Mouse (Mus musculus) brain, embryonic 14.5 days (tissue): Measurements from ENCODE around the gene Spint3.

Source experiments
- CTCF ChIP-seq: fragments of 200-500 bp; IDR thresholded peaks from 2 replicates; pipeline ENCODE4 v1.5.1; 2012; ENCODE audit warnings: inconsistent platforms, mild to moderate bottlenecking, moderate library complexity, borderline replicate concordance; ENCODE audit not compliant: insufficient read depth, insufficient read length; ENCODE audit errors: extremely low read depth
- POLR2A ChIP-seq: fragments of 200-500 bp; IDR thresholded peaks from 2 replicates; pipeline ENCODE4 v1.6.1; 2012; ENCODE audit warnings: mild to moderate bottlenecking, inconsistent platforms, borderline replicate concordance; ENCODE audit not compliant: poor library complexity, insufficient read depth, insufficient read length, severe bottlenecking; ENCODE audit errors: extremely low read depth

DNA sequence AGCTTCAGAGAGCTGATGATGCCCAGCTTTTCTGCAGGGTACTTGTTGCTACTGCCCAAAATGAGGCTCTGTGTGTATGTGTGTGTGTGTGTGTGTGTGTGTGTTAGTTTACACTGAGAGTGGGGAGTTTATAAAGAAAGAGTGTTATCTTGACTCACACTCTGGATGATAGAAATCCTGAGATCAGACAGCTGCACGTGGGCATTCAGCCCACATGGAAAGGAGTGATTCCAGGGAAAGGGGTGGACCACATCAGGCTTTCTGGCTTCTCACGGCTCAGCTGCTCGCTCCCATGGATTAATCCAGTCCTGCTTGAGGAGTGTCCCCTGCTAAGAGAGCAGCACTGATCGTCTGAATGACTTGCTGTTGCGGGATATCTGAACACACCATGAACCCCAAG is 31.1 kb downstream of the Spint3 start:
- TF ChIP-seq CTCF = no peak
- TF ChIP-seq POLR2A = no peak
